Mouse (Mus musculus) lung, adult 2 months (tissue): Measurements from ENCODE around the gene Specc1.

ENCODE experiments used
- CTCF ChIP-seq: fragments of 200-500 bp; IDR thresholded peaks from 2 replicates; pipeline ENCODE4 v1.5.1; 2011; ENCODE audit warnings: mild to moderate bottlenecking, low read length, control low read depth; ENCODE audit not compliant: insufficient read depth
- POLR2A ChIP-seq: fragments of 200-500 bp; IDR thresholded peaks from 2 replicates; pipeline ENCODE4 v1.6.1; 2011; ENCODE audit warnings: low read depth, mild to moderate bottlenecking, control low read depth, low read length, borderline replicate concordance; ENCODE audit errors: extremely low read depth

DNA sequence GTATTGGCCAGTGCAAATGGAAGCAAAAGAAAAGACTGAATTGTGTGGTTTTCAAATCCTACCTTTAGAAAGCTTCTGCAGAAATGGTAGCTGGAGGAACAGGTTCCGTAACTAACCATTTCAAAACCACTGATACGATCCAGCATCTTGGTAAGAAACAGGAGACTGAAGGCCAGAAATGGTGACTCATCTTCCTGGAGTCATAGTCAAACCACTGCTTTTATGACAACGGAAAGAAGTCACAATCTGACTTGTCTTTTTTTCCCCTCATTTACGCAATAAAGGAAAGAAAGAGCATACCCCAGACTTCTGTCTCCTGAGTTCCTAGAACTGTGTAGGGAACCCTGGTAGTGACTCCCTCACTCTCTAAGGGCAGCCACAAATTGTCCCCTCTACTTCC, 228.3 kb downstream of the Specc1 start:
- no peak for TF ChIP-seq CTCF
- no peak for TF ChIP-seq POLR2A
